Mouse (Mus musculus) spleen, adult 2 months (tissue): ENCODE data around the gene Cfp.

ENCODE experiments used
- CTCF ChIP-seq: fragments of 200-500 bp; IDR thresholded peaks from 2 replicates; pipeline ENCODE4 v1.5.1; 2011; ENCODE audit warnings: mild to moderate bottlenecking, inconsistent platforms; ENCODE audit not compliant: insufficient read depth, insufficient read length, insufficient replicate concordance; ENCODE audit errors: extremely low read depth
- POLR2A ChIP-seq: fragments of 200-500 bp; IDR thresholded peaks from 2 replicates; pipeline ENCODE4 v1.6.1; 2011; ENCODE audit warnings: low read depth, low read length, inconsistent platforms

GRCm38 (mm10) chrX:20915075-20915474 is 16.3 kb downstream of the Cfp start:
- TF ChIP-seq CTCF = no peak
- TF ChIP-seq POLR2A = no peak
